Mouse (Mus musculus): ENCODE measurements around the gene Hrh1. TPM values are rescaled to one million over a fixed set of nuclear protein-coding genes. Genes with fewer than 3 reads are reported as not detected.

Gene Hrh1
- polyA plus RNA-seq (2012; rRNA removed): 0.88 and 0.96 TPM in 2 replicates

GRCm38 (mm10) chr6:114397691-114398217 is at the start of gene Hrh1:
Hrh1 (plus strand) TSS chr6:114397936.
- DNase-seq (ENCODE audit: low spot score): no peak

GRCm38 (mm10) chr6:114354635-114355034 is 43.1 kb upstream of the Hrh1 start:
- no peak for DNase-seq (ENCODE audit: low spot score)

- no peak for DNase-seq (ENCODE audit: low spot score)
These were observed 39.6 kb upstream of the Hrh1 start for GRCm38 (mm10) chr6:114358171-114358570.

- DNase-seq (ENCODE audit: low spot score): no peak
These were observed 35.4 kb upstream of the Hrh1 start for GRCm38 (mm10) chr6:114362355-114362754.

- DNase-seq (ENCODE audit: low spot score): no peak
These were observed 34.0 kb upstream of the Hrh1 start for GRCm38 (mm10) chr6:114363740-114364139.

- DNase-seq (ENCODE audit: low spot score): no peak
These were observed 33.0 kb upstream of the Hrh1 start for GRCm38 (mm10) chr6:114364734-114365133.

- DNase-seq (ENCODE audit: low spot score): no peak
These were observed 31.5 kb upstream of the Hrh1 start for GRCm38 (mm10) chr6:114366191-114366590.

GRCm38 (mm10) chr6:114367681-114368080 is 30.1 kb upstream of the Hrh1 start:
- no peak for DNase-seq (ENCODE audit: low spot score)

- no peak for DNase-seq (ENCODE audit: low spot score)
These were observed 29.5 kb upstream of the Hrh1 start for GRCm38 (mm10) chr6:114368196-114368595.

- DNase-seq (ENCODE audit: low spot score): no peak
These were observed 25.0 kb upstream of the Hrh1 start for GRCm38 (mm10) chr6:114372741-114373140.

GRCm38 (mm10) chr6:114380872-114381271 is 16.9 kb upstream of the Hrh1 start:
- DNase-seq (ENCODE audit: low spot score): no peak

- DNase-seq (ENCODE audit: low spot score): no peak
These were observed 10.4 kb upstream of the Hrh1 start for GRCm38 (mm10) chr6:114387320-114387719.

- no peak for DNase-seq (ENCODE audit: low spot score)
These were observed 9.9 kb upstream of the Hrh1 start for GRCm38 (mm10) chr6:114387855-114388254.

- DNase-seq (ENCODE audit: low spot score): no peak
These were observed 7.6 kb upstream of the Hrh1 start for GRCm38 (mm10) chr6:114390129-114390528.

- DNase-seq (ENCODE audit: low spot score): no peak
These were observed 2.8 kb upstream of the Hrh1 start for GRCm38 (mm10) chr6:114394982-114395381.

- no peak for DNase-seq (ENCODE audit: low spot score)
These were observed 1.1 kb upstream of the Hrh1 start for GRCm38 (mm10) chr6:114396605-114397004.

- DNase-seq (ENCODE audit: low spot score): no peak
These were observed 456 bp upstream of the Hrh1 start for GRCm38 (mm10) chr6:114397280-114397679.

- no peak for DNase-seq (ENCODE audit: low spot score)
These were observed 890 bp downstream of the Hrh1 start for GRCm38 (mm10) chr6:114398626-114399025.

GRCm38 (mm10) chr6:114400387-114400786 is 2.7 kb downstream of the Hrh1 start:
- no peak for DNase-seq (ENCODE audit: low spot score)

GRCm38 (mm10) chr6:114400841-114401240 is 3.1 kb downstream of the Hrh1 start:
- DNase-seq (ENCODE audit: low spot score): no peak

- DNase-seq (ENCODE audit: low spot score): no peak
These were observed 4.4 kb downstream of the Hrh1 start for GRCm38 (mm10) chr6:114402161-114402560.

- DNase-seq (ENCODE audit: low spot score): no peak
These were observed 5.9 kb downstream of the Hrh1 start for GRCm38 (mm10) chr6:114403632-114404031.

GRCm38 (mm10) chr6:114404128-114404527 is 6.4 kb downstream of the Hrh1 start:
- no peak for DNase-seq (ENCODE audit: low spot score)

GRCm38 (mm10) chr6:114404774-114405468 is 7.2 kb downstream of the Hrh1 start:
- no peak for DNase-seq (ENCODE audit: low spot score)

Data from urinary bladder, adult 2 months (tissue).